Mouse (Mus musculus): ENCODE data around the gene Lypd4. TPM values are rescaled to one million over a fixed set of nuclear protein-coding genes. Genes with fewer than 3 reads are reported as not detected.
A peak's percentile ranks its signal among the peaks of the same experiment; 100 is the strongest.

Gene Lypd4
- polyA plus RNA-seq (2014; fragmentation: Nextera tagmentation; extraction: Ambion mirVana): not detected in 2 replicates

GRCm38 (mm10) chr7:24869532-24870165, at the start of gene Lypd4, which contains the start of gene Dmrtc2:
Gene Lypd4, minus strand, starts transcription at chr7:24869941.
Gene Dmrtc2, plus strand, starts transcription at chr7:24870057.
- Histone ChIP-seq H3K9ac (replicated peaks; ENCODE audit: low read depth, low read length) (no peak within 1 kb of the TSS), H3K4me2 (replicated peaks; ENCODE audit: low read depth, low read length) (no peak within 1 kb of the TSS), H3K27ac (ENCODE audit: low read length) (no peak within 1 kb of the TSS), H3K27me3 (ENCODE audit: control insufficient read depth, insufficient read depth, low read length) (no peaks in the 10 kb centered on the region), H3K36me3 (ENCODE audit: control insufficient read depth, insufficient read depth, low read length) (no peaks in the 10 kb centered on the region), H3K4me3 (ENCODE audit: low read depth, low read length) (no peak within 1 kb of the TSS), H3K4me1 (ENCODE audit: control insufficient read depth, insufficient read depth, low read length) (no peaks in the 10 kb centered on the region), H3K9me3 (ENCODE audit: control insufficient read depth, low read depth, low read length) (no peaks in the 10 kb centered on the region)
- no peak for ATAC-seq (ENCODE audit: insufficient number of reproducible peaks, insufficient read depth, low FRiP score, low read depth)
- 45% methylated on average over 36 of the region's 41 CpGs for WGBS

GRCm38 (mm10) chr7:24918763-24919323, 49.1 kb upstream of the Lypd4 start:
- Histone ChIP-seq H3K27me3 (ENCODE audit: control insufficient read depth, insufficient read depth, low read length) (no peaks in the 10 kb centered on the region), H3K9me3 (ENCODE audit: control insufficient read depth, low read depth, low read length) (no peaks in the 10 kb centered on the region), H3K4me2 (replicated peaks; ENCODE audit: low read depth, low read length) (no peak overlapping the region), H3K9ac (replicated peaks; ENCODE audit: low read depth, low read length) (no peak overlapping the region), H3K4me3 (ENCODE audit: low read depth, low read length) (no peak overlapping the region), H3K4me1 (ENCODE audit: control insufficient read depth, insufficient read depth, low read length) (no peaks in the 10 kb centered on the region), H3K36me3 (ENCODE audit: control insufficient read depth, insufficient read depth, low read length) (peaks cover 54% of the 10 kb centered on the region), H3K27ac (ENCODE audit: low read length) (no peak overlapping the region)
- WGBS: 90% methylated on average over 20 of the region's 20 CpGs
- ATAC-seq (ENCODE audit: insufficient number of reproducible peaks, insufficient read depth, low FRiP score, low read depth): peak; percentile 12; the same call in 1 of the 2 replicates

GRCm38 (mm10) chr7:24912480-24912879, 42.7 kb upstream of the Lypd4 start:
- Histone ChIP-seq H3K27ac (ENCODE audit: low read length) (no peak overlapping the region), H3K4me2 (replicated peaks; ENCODE audit: low read depth, low read length) (no peak overlapping the region), H3K4me3 (ENCODE audit: low read depth, low read length) (no peak overlapping the region), H3K4me1 (ENCODE audit: control insufficient read depth, insufficient read depth, low read length) (0 out of 2 replicates have a peak, but pooled peaks cover 2% of the 10 kb centered on the region), H3K9me3 (ENCODE audit: control insufficient read depth, low read depth, low read length) (no peaks in the 10 kb centered on the region), H3K36me3 (ENCODE audit: control insufficient read depth, insufficient read depth, low read length) (peaks cover 38% of the 10 kb centered on the region), H3K27me3 (ENCODE audit: control insufficient read depth, insufficient read depth, low read length) (no peaks in the 10 kb centered on the region), H3K9ac (replicated peaks; ENCODE audit: low read depth, low read length) (no peak overlapping the region)
- ATAC-seq (ENCODE audit: insufficient number of reproducible peaks, insufficient read depth, low FRiP score, low read depth): no peak
- WGBS: 92% methylated on average over 14 of the region's 14 CpGs

- Histone ChIP-seq H3K9ac (replicated peaks; ENCODE audit: low read depth, low read length) (no peak overlapping the region; the same call in 1 of the 2 replicates), H3K27me3 (ENCODE audit: control insufficient read depth, insufficient read depth, low read length) (no peaks in the 10 kb centered on the region), H3K4me3 (ENCODE audit: low read depth, low read length) (no peak overlapping the region), H3K4me1 (ENCODE audit: control insufficient read depth, insufficient read depth, low read length) (peaks cover 22% of the 10 kb centered on the region), H3K27ac (ENCODE audit: low read length) (peak overlapping the region; percentile 16; the same call in 1 of the 2 replicates), H3K9me3 (ENCODE audit: control insufficient read depth, low read depth, low read length) (no peaks in the 10 kb centered on the region), H3K36me3 (ENCODE audit: control insufficient read depth, insufficient read depth, low read length) (peaks cover 22% of the 10 kb centered on the region), H3K4me2 (replicated peaks; ENCODE audit: low read depth, low read length) (no peak overlapping the region; the same call in 1 of the 2 replicates)
- peak; percentile 29; the same call in 1 of the 2 replicates for ATAC-seq (ENCODE audit: insufficient number of reproducible peaks, insufficient read depth, low FRiP score, low read depth)
- WGBS: 34% methylated on average over 13 of the region's 13 CpGs
Observed at GRCm38 (mm10) chr7:24907211-24907748, 37.5 kb upstream of the Lypd4 start.

GRCm38 (mm10) chr7:24906551-24906950, 36.8 kb upstream of the Lypd4 start:
- peaks cover 20% of the 10 kb centered on the region for H3K36me3 ChIP-seq (ENCODE audit: control insufficient read depth, insufficient read depth, low read length)
- no peak overlapping the region for H3K4me2 ChIP-seq (replicated peaks; ENCODE audit: low read depth, low read length)
- no peaks in the 10 kb centered on the region for H3K27me3 ChIP-seq (ENCODE audit: control insufficient read depth, insufficient read depth, low read length)
- WGBS: 28% methylated on average over 6 of the region's 6 CpGs
- no peaks in the 10 kb centered on the region for H3K9me3 ChIP-seq (ENCODE audit: control insufficient read depth, low read depth, low read length)
- ATAC-seq (ENCODE audit: insufficient number of reproducible peaks, insufficient read depth, low FRiP score, low read depth): no peak
- H3K4me3 ChIP-seq (ENCODE audit: low read depth, low read length): no peak overlapping the region
- H3K4me1 ChIP-seq (ENCODE audit: control insufficient read depth, insufficient read depth, low read length): peaks cover 24% of the 10 kb centered on the region
- no peak overlapping the region for H3K9ac ChIP-seq (replicated peaks; ENCODE audit: low read depth, low read length)
- no peak overlapping the region for H3K27ac ChIP-seq (ENCODE audit: low read length)

- peak; percentile 16; the same call in 1 of the 2 replicates for ATAC-seq (ENCODE audit: insufficient number of reproducible peaks, insufficient read depth, low FRiP score, low read depth)
- Histone ChIP-seq H3K36me3 (ENCODE audit: control insufficient read depth, insufficient read depth, low read length) (peaks cover 20% of the 10 kb centered on the region), H3K9me3 (ENCODE audit: control insufficient read depth, low read depth, low read length) (no peaks in the 10 kb centered on the region), H3K4me2 (replicated peaks; ENCODE audit: low read depth, low read length) (peak overlapping the region; percentile 71), H3K27me3 (ENCODE audit: control insufficient read depth, insufficient read depth, low read length) (no peaks in the 10 kb centered on the region), H3K4me1 (ENCODE audit: control insufficient read depth, insufficient read depth, low read length) (peaks cover 24% of the 10 kb centered on the region), H3K27ac (ENCODE audit: low read length) (no peak overlapping the region), H3K4me3 (ENCODE audit: low read depth, low read length) (peak overlapping the region; percentile 70), H3K9ac (replicated peaks; ENCODE audit: low read depth, low read length) (peak overlapping the region; percentile 58; the same call in 1 of the 2 replicates)
- WGBS: 14% methylated on average over 3 of the region's 3 CpGs
Observed at GRCm38 (mm10) chr7:24904936-24905335, 35.2 kb upstream of the Lypd4 start.

GRCm38 (mm10) chr7:24904070-24904483, 34.3 kb upstream of the Lypd4 start:
- Histone ChIP-seq H3K27me3 (ENCODE audit: control insufficient read depth, insufficient read depth, low read length) (no peaks in the 10 kb centered on the region), H3K4me2 (replicated peaks; ENCODE audit: low read depth, low read length) (peak overlapping the region; percentile 71), H3K4me3 (ENCODE audit: low read depth, low read length) (peak overlapping the region; percentile 70), H3K9me3 (ENCODE audit: control insufficient read depth, low read depth, low read length) (no peaks in the 10 kb centered on the region), H3K9ac (replicated peaks; ENCODE audit: low read depth, low read length) (peak overlapping the region; percentile 58), H3K4me1 (ENCODE audit: control insufficient read depth, insufficient read depth, low read length) (peaks cover 24% of the 10 kb centered on the region), H3K27ac (ENCODE audit: low read length) (peak overlapping the region; percentile 66; the same call in 1 of the 2 replicates), H3K36me3 (ENCODE audit: control insufficient read depth, insufficient read depth, low read length) (peaks cover 15% of the 10 kb centered on the region)
- peak; percentile 95 for ATAC-seq (ENCODE audit: insufficient number of reproducible peaks, insufficient read depth, low FRiP score, low read depth)
- under 1% methylated on average over 30 of the region's 30 CpGs for WGBS

GRCm38 (mm10) chr7:24903444-24903825, 33.7 kb upstream of the Lypd4 start:
- WGBS: 21% methylated on average over 10 of the region's 10 CpGs

More at GRCm38 (mm10) chr7:24903444-24903825, 33.7 kb upstream of the Lypd4 start:
- Histone ChIP-seq H3K9me3 (ENCODE audit: control insufficient read depth, low read depth, low read length) (no peaks in the 10 kb centered on the region), H3K4me2 (replicated peaks; ENCODE audit: low read depth, low read length) (peak overlapping the region; percentile 71), H3K9ac (replicated peaks; ENCODE audit: low read depth, low read length) (peak overlapping the region; percentile 72), H3K4me1 (ENCODE audit: control insufficient read depth, insufficient read depth, low read length) (peaks cover 24% of the 10 kb centered on the region), H3K27ac (ENCODE audit: low read length) (peak overlapping the region; percentile 86; the same call in 1 of the 2 replicates), H3K27me3 (ENCODE audit: control insufficient read depth, insufficient read depth, low read length) (no peaks in the 10 kb centered on the region), H3K4me3 (ENCODE audit: low read depth, low read length) (peak overlapping the region; percentile 70), H3K36me3 (ENCODE audit: control insufficient read depth, insufficient read depth, low read length) (peaks cover 8% of the 10 kb centered on the region)
- no peak for ATAC-seq (ENCODE audit: insufficient number of reproducible peaks, insufficient read depth, low FRiP score, low read depth)
